Mouse (Mus musculus) forebrain, embryonic 10.5 days (tissue): ENCODE measurements around the gene Gadl1. TPM values are rescaled to one million over a fixed set of nuclear protein-coding genes. Genes with fewer than 3 reads are reported as not detected.
A peak's percentile ranks its signal among the peaks of the same experiment; 100 is the strongest.

Source experiments
- DNase-seq: peaks from one replicate; pipeline ENCODE4 v3.0.0-alpha.2; 2017; ENCODE audit warnings: low spot score; ENCODE audit errors: extremely low spot score
- H3K27ac ChIP-seq: fragments of 300-500 bp; sonication (generic); 2 replicates; pipeline ENCODE4 v1.5.1; 2016; ENCODE audit warnings: mild to moderate bottlenecking
- H3K27me3 ChIP-seq: fragments of 300-500 bp; sonication (generic); 2 replicates; pipeline ENCODE4 v1.6.1; 2016; ENCODE audit warnings: mild to moderate bottlenecking; ENCODE audit not compliant: poor library complexity, severe bottlenecking
- H3K36me3 ChIP-seq: fragments of 300-500 bp; sonication (generic); replicated peaks from 2 replicates; pipeline ENCODE4 v1.6.1; 2016; ENCODE audit warnings: mild to moderate bottlenecking, moderate library complexity
- H3K4me1 ChIP-seq: fragments of 300-500 bp; sonication (generic); 2 replicates; pipeline ENCODE4 v1.6.1; 2016
- H3K4me3 ChIP-seq: fragments of 300-500 bp; sonication (generic); 2 replicates; pipeline ENCODE4 v1.5.1; 2016; ENCODE audit warnings: mild to moderate bottlenecking, moderate library complexity
- H3K9me3 ChIP-seq: fragments of 300-500 bp; sonication (generic); 2 replicates; pipeline ENCODE4 v1.6.1; 2016; ENCODE audit warnings: mild to moderate bottlenecking, moderate library complexity
- WGBS: fragments of 180-500 bp; shearing (Covaris S2); methylation state at CpG from one replicate; pipeline ENCODE4 v1.1.7; 2016; 5-methylcytosine and 5-hydroxymethylcytosine counted together
- polyA plus RNA-seq: library from polyadenylated mRNA; unstranded; fragments of >200 nt; fragmentation: Nextera tagmentation; extraction: Ambion mirVana; gene quantifications from 2 replicates; pipeline ENCODE4 v1.2.1, GENCODE M21; 2016

The Gadl1 gene
- polyA plus RNA-seq, 1 experiment from 2014 or later: 0.26 TPM

DNA sequence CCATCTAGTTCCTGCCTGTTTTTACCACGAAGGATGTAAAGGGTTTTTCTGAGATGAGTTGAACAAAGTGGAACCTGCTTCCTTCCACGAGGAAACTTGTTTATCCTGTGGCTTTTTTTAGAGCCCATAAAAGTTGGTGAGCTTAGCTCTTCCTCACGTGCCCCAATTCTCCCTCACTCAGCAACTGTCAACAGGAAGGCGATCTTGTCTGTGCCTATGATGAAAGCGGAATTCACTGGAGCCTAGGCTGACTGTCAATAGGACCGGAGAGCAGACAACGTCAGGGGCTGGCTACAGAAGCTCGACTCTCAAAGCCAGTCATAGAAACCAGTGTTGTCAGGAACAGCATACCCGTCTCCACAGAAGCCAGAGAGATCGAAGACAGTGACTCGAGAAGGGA lies 192.6 kb downstream of the Gadl1 start:
- H3K27me3 ChIP-seq: no peaks in the 10 kb centered on the region
- no peak overlapping the region for H3K27ac ChIP-seq
- no peak for DNase-seq
- no peaks in the 10 kb centered on the region for H3K9me3 ChIP-seq
- 89% methylated on average over 11 of the region's 11 CpGs for WGBS
- no peak overlapping the region for H3K4me3 ChIP-seq
- H3K4me1 ChIP-seq: peaks cover 13% of the 10 kb centered on the region
- no peaks in the 10 kb centered on the region for H3K36me3 ChIP-seq

DNA sequence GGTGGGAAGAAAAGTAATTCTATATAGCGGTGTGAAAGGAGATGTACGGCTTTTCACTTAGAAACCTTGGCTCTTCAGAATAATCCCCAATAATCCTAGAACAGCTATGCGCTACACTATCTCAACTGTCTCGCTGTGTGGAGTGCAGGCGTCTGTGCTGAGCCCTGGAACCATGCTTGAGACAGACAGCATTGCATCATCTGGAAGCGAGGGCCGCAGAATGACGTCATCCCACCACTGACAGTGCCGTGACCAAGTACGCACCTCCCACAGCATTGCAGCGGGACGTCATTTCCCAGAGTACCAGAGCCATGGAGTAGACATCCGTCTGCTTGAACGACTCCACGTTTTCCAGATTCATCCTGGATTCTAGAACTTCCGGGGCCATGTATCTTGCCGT lies 195.5 kb downstream of the Gadl1 start:
- H3K27me3 ChIP-seq: no peaks in the 10 kb centered on the region
- DNase-seq: no peak
- no peak overlapping the region for H3K4me3 ChIP-seq
- WGBS: 95% methylated on average over 17 of the region's 17 CpGs
- no peaks in the 10 kb centered on the region; the same call in 1 of the 2 replicates for H3K9me3 ChIP-seq
- peaks cover 3% of the 10 kb centered on the region; the same call in 1 of the 2 replicates for H3K4me1 ChIP-seq
- no peak overlapping the region for H3K27ac ChIP-seq
- H3K36me3 ChIP-seq: peaks cover 16% of the 10 kb centered on the region

DNA sequence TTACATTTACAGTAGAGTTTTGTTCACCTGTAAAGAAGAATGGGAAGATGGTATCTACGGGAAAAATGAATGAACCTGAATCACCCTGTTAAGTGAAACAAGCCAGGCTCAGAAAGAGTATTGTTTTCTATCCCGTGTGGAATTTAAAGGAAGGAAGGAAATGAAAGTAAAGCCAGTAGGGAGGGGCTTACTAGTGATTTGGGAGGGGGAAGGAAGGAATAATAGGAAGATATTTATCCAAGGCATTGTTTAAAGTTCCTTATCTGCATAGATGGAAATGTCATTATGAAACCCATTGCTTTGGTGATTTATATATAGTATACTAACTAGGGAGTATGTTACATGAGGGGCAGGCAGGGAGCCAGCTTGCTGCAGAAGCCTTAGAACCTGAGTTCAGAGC lies 199.5 kb downstream of the Gadl1 start:
- no peak overlapping the region for H3K27ac ChIP-seq
- H3K36me3 ChIP-seq: peaks cover 19% of the 10 kb centered on the region
- H3K4me3 ChIP-seq: no peak overlapping the region
- no peaks in the 10 kb centered on the region; the same call in 1 of the 2 replicates for H3K9me3 ChIP-seq
- WGBS: 75% methylated on average over 2 of the region's 2 CpGs
- H3K4me1 ChIP-seq: no peaks in the 10 kb centered on the region
- no peak for DNase-seq
- H3K27me3 ChIP-seq: no peaks in the 10 kb centered on the region

DNA sequence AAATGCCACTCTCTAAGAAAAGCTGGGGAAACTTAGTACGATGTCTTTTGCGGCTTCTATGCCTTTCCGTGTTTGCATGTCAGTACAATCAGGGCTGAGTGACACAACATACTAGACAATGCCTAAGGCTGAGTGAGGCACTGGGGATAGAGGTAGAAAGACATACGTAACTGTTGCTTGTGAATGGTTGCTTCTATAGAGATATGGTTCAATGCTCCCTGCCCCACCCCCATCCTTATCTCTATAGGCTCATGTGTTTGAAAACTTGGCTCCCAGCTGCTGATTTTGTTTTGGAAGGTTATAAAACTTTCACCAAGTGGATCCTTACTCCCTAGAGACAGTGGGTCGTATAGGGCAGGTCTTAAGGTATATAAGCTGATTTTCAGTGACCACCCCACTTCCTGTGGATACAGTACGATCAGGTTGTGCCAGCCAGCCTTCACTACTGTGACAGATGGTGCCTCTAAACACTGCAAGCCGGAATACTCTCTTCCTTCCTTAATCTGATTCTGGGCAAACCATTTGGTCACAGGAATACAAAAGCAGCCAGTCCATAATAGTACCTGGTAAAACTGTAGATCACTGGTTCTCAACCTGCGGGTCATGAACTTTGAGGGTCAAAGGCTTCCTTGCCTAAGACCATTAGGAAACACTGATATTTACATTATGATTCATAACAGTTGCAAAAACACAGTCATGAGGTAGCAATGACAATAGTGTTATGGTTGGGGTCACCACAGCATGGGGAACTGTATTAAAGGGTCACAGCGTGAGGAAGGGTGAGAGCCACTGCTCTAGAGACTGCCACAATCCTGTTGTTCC lies 202.1 kb downstream of the Gadl1 start:
- no peaks in the 10 kb centered on the region for H3K27me3 ChIP-seq
- no peak overlapping the region for H3K27ac ChIP-seq
- H3K9me3 ChIP-seq: no peaks in the 10 kb centered on the region; the same call in 1 of the 2 replicates
- H3K4me3 ChIP-seq: no peak overlapping the region
- H3K4me1 ChIP-seq: no peaks in the 10 kb centered on the region
- H3K36me3 ChIP-seq: peaks cover 19% of the 10 kb centered on the region
- no peak for DNase-seq
- WGBS: 90% methylated on average over 9 of the region's 9 CpGs

DNA sequence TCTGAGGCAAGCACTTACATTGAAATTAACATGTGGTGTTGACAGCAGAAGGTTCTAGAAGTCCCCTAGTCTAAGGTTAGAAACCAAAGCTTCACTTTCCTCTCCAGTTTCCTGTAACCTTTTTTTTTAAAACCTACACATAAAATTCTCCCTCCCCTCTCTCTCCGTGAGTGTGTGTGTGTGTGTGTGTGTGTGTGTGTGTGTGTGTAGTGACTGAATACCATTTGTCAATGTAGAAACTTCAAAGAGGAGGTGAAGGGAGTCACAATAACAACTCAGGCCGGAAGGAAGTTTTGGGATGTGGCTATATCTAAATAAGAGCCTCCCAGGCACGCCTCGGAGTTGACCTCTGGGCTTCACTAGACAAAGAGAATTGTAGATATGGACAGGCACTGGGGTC lies 205.1 kb downstream of the Gadl1 start:
- 74% methylated on average over 4 of the region's 4 CpGs for WGBS
- H3K36me3 ChIP-seq: peaks cover 8% of the 10 kb centered on the region
- H3K4me3 ChIP-seq: no peak overlapping the region
- no peak for DNase-seq
- H3K9me3 ChIP-seq: no peaks in the 10 kb centered on the region; the same call in 1 of the 2 replicates
- peaks cover 13% of the 10 kb centered on the region for H3K4me1 ChIP-seq
- no peaks in the 10 kb centered on the region for H3K27me3 ChIP-seq
- H3K27ac ChIP-seq: no peak overlapping the region

DNA sequence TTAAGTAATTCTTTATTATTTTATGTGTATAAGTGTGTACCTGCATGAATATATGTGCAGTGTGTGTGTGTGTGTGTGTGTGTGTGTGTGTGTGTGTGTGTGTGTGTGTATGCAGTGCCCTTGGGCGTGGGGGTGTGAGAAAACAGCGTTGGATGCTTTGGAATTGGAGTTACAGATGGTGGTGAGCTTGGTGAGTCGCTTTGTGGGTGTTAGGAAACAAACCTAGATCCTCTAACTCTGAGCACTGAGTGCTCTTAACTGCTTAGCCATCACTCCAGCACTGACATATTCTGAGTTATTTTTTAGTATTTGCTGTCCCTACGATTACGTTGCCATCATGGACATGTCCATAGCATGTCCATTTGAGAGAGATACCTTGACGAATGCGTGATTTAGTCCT lies 206.6 kb downstream of the Gadl1 start:
- no peak overlapping the region for H3K27ac ChIP-seq
- H3K4me1 ChIP-seq: peaks cover 18% of the 10 kb centered on the region
- H3K27me3 ChIP-seq: no peaks in the 10 kb centered on the region
- whole genome bisulfite sequencing: 92% methylated on average over 7 of the region's 7 CpGs
- H3K36me3 ChIP-seq: no peaks in the 10 kb centered on the region
- H3K4me3 ChIP-seq: no peak overlapping the region
- DNase-seq: no peak
- no peaks in the 10 kb centered on the region for H3K9me3 ChIP-seq

DNA sequence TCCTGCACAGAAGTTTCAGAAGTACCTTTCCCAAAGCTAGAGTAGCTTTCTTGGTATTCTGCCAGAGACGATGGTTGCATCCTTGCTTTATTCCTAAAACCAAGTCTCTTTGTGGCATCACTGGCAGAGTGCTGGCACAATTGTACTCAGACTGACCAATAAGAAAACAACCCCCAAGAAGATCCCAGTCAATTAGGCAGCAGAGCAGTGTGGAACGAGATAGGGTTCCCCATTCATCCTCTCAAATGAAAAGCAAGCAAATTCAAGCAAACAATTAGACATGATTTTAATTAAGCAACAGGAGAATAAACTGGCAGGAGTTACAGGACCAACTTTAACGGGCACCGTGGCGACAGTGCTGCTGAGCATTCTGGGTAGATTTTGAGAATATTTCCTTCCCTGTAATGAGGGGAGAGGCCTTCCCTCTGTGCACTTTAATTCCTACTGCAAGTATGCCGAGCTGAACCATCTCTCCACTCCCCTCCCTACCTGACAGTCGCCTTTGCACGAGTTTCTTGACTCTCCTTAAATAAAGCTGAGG lies 209.1 kb downstream of the Gadl1 start:
- H3K4me1 ChIP-seq: peaks cover 23% of the 10 kb centered on the region
- DNase-seq: no peak
- no peaks in the 10 kb centered on the region for H3K9me3 ChIP-seq
- no peaks in the 10 kb centered on the region for H3K27me3 ChIP-seq
- H3K27ac ChIP-seq: peak overlapping the region; percentile 56
- WGBS: 62% methylated on average over 8 of the region's 8 CpGs
- H3K36me3 ChIP-seq: no peaks in the 10 kb centered on the region
- no peak overlapping the region for H3K4me3 ChIP-seq

DNA sequence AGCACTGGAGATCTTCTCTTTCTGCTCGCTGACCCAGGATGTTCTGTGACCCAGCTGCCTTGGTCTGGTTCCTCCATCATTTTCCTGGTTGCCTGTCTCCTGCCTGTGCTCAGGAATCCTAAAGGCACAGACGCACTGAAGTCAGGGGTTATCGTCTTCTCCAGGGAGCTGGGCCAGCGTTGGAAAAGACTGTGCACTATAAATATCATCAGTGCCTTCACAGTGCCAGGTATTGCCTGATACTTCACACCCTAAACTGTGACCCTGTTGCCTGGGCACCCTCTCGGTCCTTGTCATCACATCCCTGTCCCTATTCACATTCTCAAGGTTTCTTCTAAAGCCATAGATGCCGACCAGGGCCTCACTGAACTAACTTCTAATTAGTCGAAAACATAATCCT lies 210.7 kb downstream of the Gadl1 start:
- WGBS: 82% methylated on average over 7 of the region's 7 CpGs
- H3K4me3 ChIP-seq: no peak overlapping the region
- H3K27ac ChIP-seq: no peak overlapping the region
- no peaks in the 10 kb centered on the region for H3K9me3 ChIP-seq
- H3K36me3 ChIP-seq: 0 out of 2 replicates have a peak, but pooled peaks cover 2% of the 10 kb centered on the region
- DNase-seq: no peak
- peaks cover 5% of the 10 kb centered on the region for H3K27me3 ChIP-seq
- H3K4me1 ChIP-seq: peaks cover 23% of the 10 kb centered on the region

DNA sequence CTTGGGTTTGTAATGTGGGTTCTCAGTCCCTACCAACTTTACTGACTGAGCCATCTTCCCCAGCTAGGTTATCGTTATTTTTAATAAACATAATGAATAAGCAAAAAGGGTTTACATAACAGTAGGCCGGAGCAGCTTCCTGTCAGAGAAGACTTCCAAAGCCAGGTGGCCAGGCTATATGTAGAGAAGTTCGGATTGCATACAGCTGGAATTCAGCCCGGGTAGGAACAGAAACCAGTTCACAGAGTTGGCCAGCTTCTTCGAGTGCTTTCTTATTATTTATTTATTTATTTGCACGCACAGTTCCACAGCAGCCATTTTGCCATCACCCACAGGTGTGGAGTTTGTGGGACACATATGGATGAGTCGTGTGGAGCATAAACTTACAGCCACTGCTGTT lies 212.2 kb downstream of the Gadl1 start:
- H3K9me3 ChIP-seq: no peaks in the 10 kb centered on the region
- H3K4me3 ChIP-seq: no peak overlapping the region
- H3K27me3 ChIP-seq: peaks cover 10% of the 10 kb centered on the region
- DNase-seq: no peak
- H3K36me3 ChIP-seq: 0 out of 2 replicates have a peak, but pooled peaks cover 2% of the 10 kb centered on the region
- 90% methylated on average over 7 of the region's 7 CpGs for WGBS
- no peak overlapping the region for H3K27ac ChIP-seq
- peaks cover 29% of the 10 kb centered on the region for H3K4me1 ChIP-seq

DNA sequence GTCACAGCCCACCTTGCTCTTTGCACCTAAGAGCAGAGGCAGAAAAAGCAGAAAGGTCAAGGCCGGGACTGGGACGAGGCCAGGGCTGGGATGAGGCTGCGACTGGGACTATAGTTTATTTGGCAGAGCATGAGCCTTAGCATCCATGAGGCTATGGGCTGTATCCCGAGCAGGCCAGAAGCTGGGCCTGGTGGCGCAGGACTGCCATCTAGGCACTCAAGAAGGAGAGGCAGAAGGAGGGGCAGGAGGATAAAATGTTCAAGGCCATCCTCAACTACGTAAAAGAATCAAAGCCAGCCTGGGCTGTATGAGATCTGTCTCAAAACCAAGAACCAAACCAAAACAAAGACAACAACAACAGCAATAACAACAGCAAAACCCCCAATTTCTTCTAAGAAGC lies 213.3 kb downstream of the Gadl1 start:
- WGBS: 76% methylated on average over 6 of the region's 6 CpGs
- no peak overlapping the region for H3K27ac ChIP-seq

DNA sequence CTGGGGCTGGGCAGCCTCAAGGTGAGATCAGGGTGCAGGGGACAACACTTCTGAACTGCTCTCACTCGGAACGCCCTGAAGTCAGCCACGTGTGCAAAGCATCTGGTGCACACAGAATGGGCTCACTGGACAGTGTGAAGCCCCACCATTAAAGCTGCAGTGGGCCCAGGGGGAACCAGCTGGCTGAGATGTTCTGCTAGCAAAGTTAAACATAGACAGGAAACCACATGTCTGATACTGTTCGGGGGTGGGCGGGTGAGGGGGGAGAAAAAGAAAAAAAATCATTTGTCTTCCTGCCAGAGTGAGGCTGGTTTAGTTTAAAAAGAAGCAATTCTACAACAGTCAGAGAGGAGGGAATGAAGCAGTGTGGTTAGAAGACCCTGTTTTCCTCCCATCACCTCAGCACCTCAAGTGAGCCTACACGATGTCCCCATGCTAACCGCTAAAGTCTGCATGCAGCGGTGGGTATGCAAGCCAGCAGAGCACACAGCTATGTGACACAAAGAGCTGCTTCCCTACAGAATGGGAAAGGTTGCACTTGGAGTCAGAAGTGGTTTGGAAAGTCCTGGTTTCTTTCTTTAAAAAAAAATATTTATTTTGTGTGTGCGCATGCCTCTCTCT lies 213.8 kb downstream of the Gadl1 start:
- 0 out of 2 replicates have a peak, but pooled peaks cover 2% of the 10 kb centered on the region for H3K36me3 ChIP-seq
- no peak overlapping the region for H3K27ac ChIP-seq
- H3K9me3 ChIP-seq: no peaks in the 10 kb centered on the region
- 76% methylated on average over 9 of the region's 9 CpGs for WGBS
- peaks cover 10% of the 10 kb centered on the region for H3K27me3 ChIP-seq
- H3K4me3 ChIP-seq: no peak overlapping the region
- DNase-seq: no peak
- peaks cover 33% of the 10 kb centered on the region for H3K4me1 ChIP-seq

More for the DNA sequence above, 213.3 kb downstream of the Gadl1 start:
- DNase-seq: no peak
- H3K4me3 ChIP-seq: no peak overlapping the region
- no peaks in the 10 kb centered on the region for H3K9me3 ChIP-seq
- H3K36me3 ChIP-seq: 0 out of 2 replicates have a peak, but pooled peaks cover 2% of the 10 kb centered on the region
- peaks cover 34% of the 10 kb centered on the region for H3K4me1 ChIP-seq
- H3K27me3 ChIP-seq: peaks cover 10% of the 10 kb centered on the region
